Mouse (Mus musculus): ENCODE measurements around the gene Tgfb1. TPM values are rescaled to one million over a fixed set of nuclear protein-coding genes. Genes with fewer than 3 reads are reported as not detected.

The Tgfb1 gene
- total and polyA plus RNA-seq, 2 experiments from 2014 or later, result 0.88 to 2.2 TPM

GRCm38 (mm10) chr7:25729862-25730261, 43.1 kb downstream of the Tgfb1 start:
- Histone ChIP-seq H3K9me3 (ENCODE audit: low read length) (no peaks in the 10 kb centered on the region), H3K4me2 (ENCODE audit: low read depth, low read length, poor library complexity, severe bottlenecking) (no peak overlapping the region), H3K4me3 (ENCODE audit: low read depth, low read length) (no peak overlapping the region), H3K9ac (replicated peaks; ENCODE audit: low read length, poor library complexity, severe bottlenecking) (no peak overlapping the region), H3K4me1 (ENCODE audit: insufficient read depth, low read length) (no peaks in the 10 kb centered on the region), H3K27me3 (ENCODE audit: insufficient read depth, low read length) (no peaks in the 10 kb centered on the region), H3K36me3 (ENCODE audit: insufficient read depth, low read length) (peaks cover 89% of the 10 kb centered on the region), H3K27ac (ENCODE audit: low read depth, low read length) (no peak overlapping the region)
- WGBS, result 89% methylated on average over 2 of the region's 2 CpGs
- DNase-seq (ENCODE audit: low spot score) (no peak), ATAC-seq (ENCODE audit: low FRiP score) (no peak)
- TF ChIP-seq CTCF (IDR thresholded peaks at IDR 0.05), result no peak

GRCm38 (mm10) chr7:25731294-25732055, 44.7 kb downstream of the Tgfb1 start:
- 89% methylated on average over 8 of the region's 8 CpGs for WGBS
- DNase-seq (ENCODE audit: low spot score), result no peak
- no peak overlapping the region for H3K4me3 ChIP-seq (ENCODE audit: low read depth, low read length)
- H3K9ac ChIP-seq (replicated peaks; ENCODE audit: low read length, poor library complexity, severe bottlenecking), result no peak overlapping the region
- no peaks in the 10 kb centered on the region for H3K9me3 ChIP-seq (ENCODE audit: low read length)
- H3K4me1 ChIP-seq (ENCODE audit: insufficient read depth, low read length), result no peaks in the 10 kb centered on the region
- H3K27me3 ChIP-seq (ENCODE audit: insufficient read depth, low read length), result no peaks in the 10 kb centered on the region
- H3K36me3 ChIP-seq (ENCODE audit: insufficient read depth, low read length), result peaks cover 86% of the 10 kb centered on the region
- H3K4me2 ChIP-seq (ENCODE audit: low read depth, low read length, poor library complexity, severe bottlenecking), result no peak overlapping the region
- no peak for ATAC-seq (ENCODE audit: low FRiP score)
- no peak overlapping the region for H3K27ac ChIP-seq (ENCODE audit: low read depth, low read length)
- TF ChIP-seq CTCF (IDR thresholded peaks at IDR 0.05), result no peak

- WGBS, result 70% methylated on average over 4 of the region's 4 CpGs
- ATAC-seq (ENCODE audit: low FRiP score) (no peak), DNase-seq (ENCODE audit: low spot score) (no peak)
- Histone ChIP-seq H3K4me3 (ENCODE audit: low read depth, low read length) (no peak overlapping the region), H3K9me3 (ENCODE audit: low read length) (no peaks in the 10 kb centered on the region), H3K36me3 (ENCODE audit: insufficient read depth, low read length) (peaks cover 72% of the 10 kb centered on the region), H3K4me1 (ENCODE audit: insufficient read depth, low read length) (no peaks in the 10 kb centered on the region), H3K9ac (replicated peaks; ENCODE audit: low read length, poor library complexity, severe bottlenecking) (no peak overlapping the region), H3K27me3 (ENCODE audit: insufficient read depth, low read length) (no peaks in the 10 kb centered on the region), H3K4me2 (ENCODE audit: low read depth, low read length, poor library complexity, severe bottlenecking) (no peak overlapping the region), H3K27ac (ENCODE audit: low read depth, low read length) (no peak overlapping the region)
- no peak for TF ChIP-seq CTCF (IDR thresholded peaks at IDR 0.05)
Observed at GRCm38 (mm10) chr7:25734991-25735390, 48.2 kb downstream of the Tgfb1 start.

- 96% methylated on average over 2 of the region's 2 CpGs for WGBS
Observed at GRCm38 (mm10) chr7:25736920-25737319, 50.1 kb downstream of the Tgfb1 start.

GRCm38 (mm10) chr7:25738277-25738676, 51.5 kb downstream of the Tgfb1 start:
- no peak overlapping the region for H3K4me3 ChIP-seq (ENCODE audit: low read depth, low read length)
- DNase-seq (ENCODE audit: low spot score), result no peak
- 95% methylated on average over 3 of the region's 3 CpGs for WGBS
- no peaks in the 10 kb centered on the region for H3K4me1 ChIP-seq (ENCODE audit: insufficient read depth, low read length)
- no peak overlapping the region for H3K27ac ChIP-seq (ENCODE audit: low read depth, low read length)
- H3K4me2 ChIP-seq (ENCODE audit: low read depth, low read length, poor library complexity, severe bottlenecking), result no peak overlapping the region
- H3K27me3 ChIP-seq (ENCODE audit: insufficient read depth, low read length), result no peaks in the 10 kb centered on the region
- H3K9me3 ChIP-seq (ENCODE audit: low read length), result no peaks in the 10 kb centered on the region
- TF ChIP-seq CTCF (IDR thresholded peaks at IDR 0.05), result no peak
- peaks cover 74% of the 10 kb centered on the region for H3K36me3 ChIP-seq (ENCODE audit: insufficient read depth, low read length)
- no peak for ATAC-seq (ENCODE audit: low FRiP score)
- H3K9ac ChIP-seq (replicated peaks; ENCODE audit: low read length, poor library complexity, severe bottlenecking), result no peak overlapping the region

More at GRCm38 (mm10) chr7:25736920-25737319, 50.1 kb downstream of the Tgfb1 start:
- peak; percentile 42 for TF ChIP-seq CTCF (IDR thresholded peaks at IDR 0.05)
- Histone ChIP-seq H3K27ac (ENCODE audit: low read depth, low read length) (no peak overlapping the region), H3K27me3 (ENCODE audit: insufficient read depth, low read length) (no peaks in the 10 kb centered on the region), H3K4me2 (ENCODE audit: low read depth, low read length, poor library complexity, severe bottlenecking) (no peak overlapping the region), H3K4me1 (ENCODE audit: insufficient read depth, low read length) (no peaks in the 10 kb centered on the region), H3K4me3 (ENCODE audit: low read depth, low read length) (no peak overlapping the region), H3K9me3 (ENCODE audit: low read length) (no peaks in the 10 kb centered on the region), H3K9ac (replicated peaks; ENCODE audit: low read length, poor library complexity, severe bottlenecking) (no peak overlapping the region), H3K36me3 (ENCODE audit: insufficient read depth, low read length) (peaks cover 74% of the 10 kb centered on the region)
- no peak for DNase-seq (ENCODE audit: low spot score)
- no peak for ATAC-seq (ENCODE audit: low FRiP score)

GRCm38 (mm10) chr7:25746844-25747243, 60.0 kb downstream of the Tgfb1 start:
- Histone ChIP-seq H3K36me3 (ENCODE audit: insufficient read depth, low read length) (peaks cover 81% of the 10 kb centered on the region), H3K27ac (ENCODE audit: low read depth, low read length) (no peak overlapping the region), H3K9ac (replicated peaks; ENCODE audit: low read length, poor library complexity, severe bottlenecking) (no peak overlapping the region), H3K4me3 (ENCODE audit: low read depth, low read length) (no peak overlapping the region), H3K9me3 (ENCODE audit: low read length) (no peaks in the 10 kb centered on the region), H3K4me2 (ENCODE audit: low read depth, low read length, poor library complexity, severe bottlenecking) (no peak overlapping the region), H3K4me1 (ENCODE audit: insufficient read depth, low read length) (no peaks in the 10 kb centered on the region), H3K27me3 (ENCODE audit: insufficient read depth, low read length) (no peaks in the 10 kb centered on the region)
- TF ChIP-seq CTCF (IDR thresholded peaks at IDR 0.05), result no peak
- WGBS, result 76% methylated on average over 3 of the region's 3 CpGs
- no peak for DNase-seq (ENCODE audit: low spot score)
- no peak for ATAC-seq (ENCODE audit: low FRiP score)

All from midbrain, postnatal 0 days (tissue).